Mouse (Mus musculus) cerebellum, adult 2 months (tissue): ENCODE measurements around the gene Rps6ka2. TPM values are rescaled to one million over a fixed set of nuclear protein-coding genes. Genes with fewer than 3 reads are reported as not detected.

Experiments
- DNase-seq, 2 experiments: peaks; one replicate each; pipeline ENCODE4 v3.0.0; 2021
- H3K27ac ChIP-seq: fragments of 200-500 bp; 2 replicates; pipeline ENCODE4 v1.5.1; 2012; ENCODE audit warnings: low read length, control low read depth, inconsistent platforms; ENCODE audit not compliant: insufficient read depth
- H3K27me3 ChIP-seq: fragments of 200-500 bp; 2 replicates; pipeline ENCODE4 v1.6.1; 2012; ENCODE audit warnings: inconsistent platforms, mild to moderate bottlenecking, low read length, moderate library complexity; ENCODE audit not compliant: control insufficient read depth, insufficient read depth
- H3K4me1 ChIP-seq: fragments of 200-500 bp; 2 replicates; pipeline ENCODE4 v1.6.1; 2011; ENCODE audit warnings: low read length; ENCODE audit not compliant: control insufficient read depth, insufficient read depth
- H3K4me3 ChIP-seq: fragments of 200-500 bp; replicated peaks from 2 replicates; pipeline ENCODE3; 2011; ENCODE audit warnings: mild to moderate bottlenecking, low read depth, low read length, control low read depth; ENCODE audit not compliant: insufficient read depth
- CTCF ChIP-seq: fragments of 200-500 bp; IDR thresholded peaks from 2 replicates; pipeline ENCODE4 v1.5.1; 2011; ENCODE audit warnings: low read depth, mild to moderate bottlenecking, control low read depth, low read length, moderate library complexity, borderline replicate concordance; ENCODE audit not compliant: insufficient read depth
- POLR2A ChIP-seq: fragments of 200-500 bp; IDR thresholded peaks from 2 replicates; pipeline ENCODE4 v1.6.1; 2011; ENCODE audit warnings: low read length, control low read depth, borderline replicate concordance; ENCODE audit not compliant: insufficient read depth
- WGBS: fragments of 180-500 bp; shearing (Covaris S2); methylation state at CpG from one replicate; pipeline ENCODE4 v1.1.7; 2018; 5-methylcytosine and 5-hydroxymethylcytosine counted together
- polyA plus RNA-seq: library from polyadenylated mRNA; depleted of rRNA; stranded (reverse); fragments of >200 nt; gene quantifications from 2 replicates; pipeline ENCODE4 v1.2.3, GENCODE M21; 2012

Rps6ka2 gene
- polyA plus RNA-seq, 1 experiment, result 23.4 TPM

DNA sequence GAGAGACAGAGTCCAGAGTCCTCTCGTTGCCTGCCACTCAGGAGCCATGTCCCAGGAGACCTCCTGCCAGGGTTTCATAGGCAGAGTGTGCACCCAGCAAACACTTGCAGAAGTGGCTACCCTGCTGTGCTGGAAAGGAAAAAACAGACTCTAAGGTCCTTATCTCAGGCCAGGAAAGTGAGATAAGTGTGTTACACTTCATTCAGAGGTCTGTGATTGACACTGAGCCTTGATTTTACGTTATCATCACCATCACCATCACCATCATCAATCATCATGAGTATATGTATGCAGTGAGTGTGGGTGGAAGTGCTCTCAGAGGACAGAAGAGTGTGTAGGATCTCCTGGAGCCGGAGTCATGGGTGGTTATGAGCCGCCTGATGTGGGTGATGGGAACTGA lies 51.4 kb downstream of the Rps6ka2 start:
- DNase-seq, result no peak
- 94% methylated on average over 4 of the region's 4 CpGs for WGBS
- H3K27ac ChIP-seq, result no peak overlapping the region

DNA sequence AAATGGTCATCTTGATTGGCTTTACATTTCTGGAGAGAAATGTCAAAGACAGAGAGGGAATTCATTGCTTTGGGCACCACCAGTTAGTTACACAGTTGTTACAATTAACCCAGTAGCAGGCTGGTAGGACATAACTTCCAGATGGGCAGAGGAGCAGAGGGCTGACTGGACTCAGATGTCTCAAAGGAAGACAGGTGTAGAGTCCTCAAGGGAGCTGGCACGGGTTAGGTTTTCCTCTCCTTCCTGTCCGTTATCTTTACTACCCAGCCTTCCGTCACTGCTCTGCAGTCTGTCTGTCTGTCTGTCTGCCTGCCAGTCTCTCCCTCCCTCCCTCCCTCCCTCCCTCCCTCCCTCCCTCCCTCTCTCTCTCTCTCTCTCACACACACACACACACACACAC lies 52.3 kb downstream of the Rps6ka2 start:
- TF ChIP-seq CTCF (no peak), POLR2A (no peak)
- Histone ChIP-seq H3K4me1 (peaks cover 10% of the 10 kb centered on the region), H3K27ac (no peak overlapping the region), H3K27me3 (no peaks in the 10 kb centered on the region), H3K4me3 (no peak overlapping the region)
- 54% methylated on average over 3 of the region's 3 CpGs for WGBS
- DNase-seq, result no peak

More for the DNA sequence above, 51.4 kb downstream of the Rps6ka2 start:
- TF ChIP-seq CTCF, result no peak
- no peak for TF ChIP-seq POLR2A
- Histone ChIP-seq H3K4me1 (peaks cover 7% of the 10 kb centered on the region), H3K4me3 (no peak overlapping the region), H3K27me3 (no peaks in the 10 kb centered on the region)

DNA sequence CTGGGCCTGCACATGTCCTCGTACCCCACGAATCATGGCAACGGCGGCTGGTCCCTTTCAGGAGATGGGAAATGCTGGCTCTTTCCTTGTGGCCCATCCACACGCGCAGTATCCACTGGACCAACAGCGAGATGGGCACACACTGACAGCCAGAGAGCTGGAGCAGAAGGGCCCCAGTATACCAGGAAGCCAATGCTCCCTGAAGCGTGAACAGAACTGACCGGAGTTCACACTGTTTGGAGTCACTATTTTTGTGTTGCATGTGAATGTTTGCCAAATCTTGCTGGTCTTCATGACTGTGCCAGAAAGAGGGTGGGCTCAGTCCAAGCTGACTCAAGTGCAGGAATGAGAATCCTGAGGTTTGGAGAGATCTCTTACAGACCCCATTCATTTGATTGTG lies 58.6 kb downstream of the Rps6ka2 start:
- no peak overlapping the region for H3K27ac ChIP-seq
- peaks cover 22% of the 10 kb centered on the region for H3K4me1 ChIP-seq
- no peaks in the 10 kb centered on the region for H3K27me3 ChIP-seq
- WGBS, result 22% methylated on average over 9 of the region's 9 CpGs
- H3K4me3 ChIP-seq, result no peak overlapping the region
- DNase-seq, result peak in 1 of 2 experiments; percentile 43
- TF ChIP-seq POLR2A (no peak), CTCF (no peak)

DNA sequence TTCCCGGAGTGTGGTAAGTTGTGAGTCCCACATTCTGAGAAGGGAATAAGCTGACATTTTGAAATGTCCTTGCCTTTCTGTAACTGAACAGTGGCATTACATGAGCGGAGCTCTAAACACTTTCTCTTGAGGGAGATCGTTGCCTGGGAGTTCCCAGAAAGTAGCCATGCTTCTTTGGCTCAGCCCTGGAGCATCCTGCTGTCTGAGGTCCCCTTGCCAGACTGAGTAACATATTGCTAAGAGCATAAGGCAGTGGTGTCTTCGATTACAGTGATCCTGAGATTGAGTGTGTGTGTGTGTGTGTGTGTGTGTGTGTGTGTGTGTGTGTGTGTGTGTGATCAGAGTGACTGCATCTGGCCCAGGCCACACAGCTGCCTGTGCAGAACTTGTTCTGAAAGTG lies 61.4 kb downstream of the Rps6ka2 start:
- Histone ChIP-seq H3K4me1 (peaks cover 22% of the 10 kb centered on the region), H3K27me3 (no peaks in the 10 kb centered on the region), H3K4me3 (no peak overlapping the region), H3K27ac (no peak overlapping the region)
- 45% methylated on average over 4 of the region's 4 CpGs for WGBS
- no peak for DNase-seq
- TF ChIP-seq CTCF (no peak), POLR2A (no peak)

DNA sequence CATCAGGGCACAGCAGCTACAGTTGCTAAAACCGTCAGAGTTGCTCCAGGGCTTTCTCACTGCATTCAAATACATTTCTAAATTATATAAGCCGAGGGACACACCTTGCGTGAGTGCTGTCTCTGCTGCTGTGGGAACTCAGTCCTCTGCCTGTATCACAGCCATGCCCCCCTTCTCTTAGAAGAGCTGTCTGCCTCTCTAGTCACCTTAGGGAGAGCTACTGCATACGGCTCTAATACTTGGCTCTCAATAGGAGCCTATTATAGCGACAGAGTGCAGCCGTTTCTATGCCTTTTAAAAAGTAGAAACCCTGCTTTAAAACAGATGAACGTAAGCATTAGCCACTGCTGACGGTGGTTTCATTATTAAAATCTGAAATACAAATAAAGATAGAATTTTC lies 61.9 kb downstream of the Rps6ka2 start:
- DNase-seq, result no peak
- peaks cover 20% of the 10 kb centered on the region for H3K4me1 ChIP-seq
- H3K27ac ChIP-seq, result no peak overlapping the region
- TF ChIP-seq CTCF (no peak), POLR2A (no peak)
- WGBS, result 78% methylated on average over 8 of the region's 8 CpGs
- no peak overlapping the region for H3K4me3 ChIP-seq
- H3K27me3 ChIP-seq, result no peaks in the 10 kb centered on the region

DNA sequence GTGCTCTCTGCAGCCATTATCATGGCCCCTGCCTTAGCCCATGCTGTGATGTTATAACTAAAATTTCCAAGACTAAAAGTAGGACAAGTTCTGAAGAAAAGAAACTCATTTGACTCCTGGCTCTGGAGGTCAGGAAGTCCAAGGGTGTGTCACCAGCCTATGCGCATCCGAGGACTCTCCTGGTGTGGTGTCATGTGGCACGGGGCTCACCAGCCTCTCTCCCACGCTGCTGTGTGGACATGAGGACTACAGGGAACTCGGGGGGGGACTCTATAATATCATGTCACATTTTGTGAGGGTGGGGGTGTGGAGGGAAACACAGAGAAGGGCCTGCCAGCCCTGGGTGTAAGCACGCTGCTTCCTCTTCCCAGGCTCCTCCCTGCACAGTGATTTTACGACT lies 62.5 kb downstream of the Rps6ka2 start:
- H3K4me1 ChIP-seq, result peaks cover 16% of the 10 kb centered on the region
- whole genome bisulfite sequencing, result 84% methylated on average over 7 of the region's 7 CpGs
- no peak overlapping the region for H3K27ac ChIP-seq
- TF ChIP-seq POLR2A (no peak), CTCF (no peak)
- H3K4me3 ChIP-seq, result no peak overlapping the region
- H3K27me3 ChIP-seq, result no peaks in the 10 kb centered on the region
- DNase-seq, result no peak

DNA sequence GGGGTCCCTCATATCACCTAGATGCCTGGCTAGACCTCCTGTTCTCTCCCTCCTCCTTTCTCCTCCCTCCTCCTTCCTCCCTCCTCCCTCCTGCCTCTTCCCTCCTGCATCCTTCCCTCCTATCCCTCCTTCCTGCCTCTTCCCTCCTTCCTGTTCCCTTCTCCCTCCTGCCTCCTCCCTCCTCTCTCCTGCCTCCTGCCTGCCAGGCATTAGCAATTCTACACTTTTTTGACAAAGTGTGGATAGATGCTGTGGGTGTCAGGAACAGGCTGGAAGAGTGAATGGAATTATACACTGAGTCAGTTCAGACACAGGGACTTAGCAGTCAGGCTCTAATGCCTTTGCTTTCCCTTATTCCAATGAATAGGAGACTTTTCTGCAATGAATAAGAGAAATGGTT lies 63.3 kb downstream of the Rps6ka2 start:
- Histone ChIP-seq H3K27ac (no peak overlapping the region), H3K27me3 (no peaks in the 10 kb centered on the region), H3K4me3 (no peak overlapping the region), H3K4me1 (peaks cover 9% of the 10 kb centered on the region)
- TF ChIP-seq POLR2A (no peak), CTCF (no peak)
- DNase-seq, result no peak

DNA sequence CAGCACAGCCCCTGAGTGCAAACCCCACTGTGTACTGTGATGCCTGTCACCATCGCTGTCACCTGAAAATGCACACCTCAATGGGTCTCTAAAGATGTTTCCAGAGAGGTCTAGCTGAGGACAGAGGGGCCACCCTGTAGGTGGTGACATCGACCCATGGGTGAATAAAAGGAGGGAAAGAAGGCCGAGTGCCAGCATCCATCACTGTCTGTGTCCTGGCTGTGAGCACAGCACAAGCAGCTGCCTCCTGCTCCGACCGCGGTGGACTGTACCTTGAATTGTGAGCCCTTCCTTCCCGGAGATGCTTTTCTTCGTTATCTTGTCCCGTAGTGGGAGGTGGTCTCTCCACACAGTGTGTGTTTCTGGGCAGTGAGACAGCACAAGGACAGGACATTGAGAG lies 67.8 kb downstream of the Rps6ka2 start:
- no peaks in the 10 kb centered on the region; the same call in 1 of the 2 replicates for H3K4me1 ChIP-seq
- H3K27ac ChIP-seq, result no peak overlapping the region
- H3K27me3 ChIP-seq, result no peaks in the 10 kb centered on the region
- no peak for TF ChIP-seq CTCF
- no peak for TF ChIP-seq POLR2A
- no peak for DNase-seq
- H3K4me3 ChIP-seq, result no peak overlapping the region
- WGBS, result 43% methylated on average over 9 of the region's 9 CpGs
